Mouse (Mus musculus) ovary, postnatal 36 days (tissue): Measurements from ENCODE around the gene Grik4.
A peak's percentile ranks its signal among the peaks of the same experiment; 100 is the strongest.

Source experiments
- DNase-seq: peaks from one replicate; pipeline ENCODE4 v3.0.0; 2022; ENCODE audit warnings: low spot score, mixed read lengths

The Grik4 gene

GRCm38 (mm10) chr9:42742385-42742784 is 201.9 kb downstream of the Grik4 start:
- DNase-seq: no peak

GRCm38 (mm10) chr9:42736697-42737335 is 207.5 kb downstream of the Grik4 start:
- DNase-seq: no peak

DNA sequence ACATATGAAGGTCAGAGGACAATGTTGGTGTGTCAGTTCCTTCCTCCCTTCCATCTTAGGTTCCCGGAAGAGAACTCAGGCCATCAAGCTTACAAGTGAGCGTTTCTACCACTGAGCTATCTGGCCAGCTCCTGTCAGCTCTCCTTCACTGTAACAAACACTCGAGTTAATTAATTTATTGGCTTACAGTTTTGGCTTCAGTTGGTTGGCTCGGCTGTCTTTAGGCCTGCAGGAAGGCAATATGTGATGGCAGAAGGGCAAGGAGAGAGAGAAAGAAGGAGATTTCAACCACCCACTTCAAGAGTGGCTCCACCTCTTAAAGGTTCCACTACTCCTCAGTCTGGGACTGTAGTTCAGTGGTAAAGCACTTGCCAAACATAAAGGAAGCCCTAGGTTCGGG is 209.2 kb downstream of the Grik4 start:
- DNase-seq: no peak

- no peak for DNase-seq
Measured at GRCm38 (mm10) chr9:42732731-42733318, 211.5 kb downstream of the Grik4 start.

GRCm38 (mm10) chr9:42728472-42728871 is 215.8 kb downstream of the Grik4 start:
- no peak for DNase-seq

DNA sequence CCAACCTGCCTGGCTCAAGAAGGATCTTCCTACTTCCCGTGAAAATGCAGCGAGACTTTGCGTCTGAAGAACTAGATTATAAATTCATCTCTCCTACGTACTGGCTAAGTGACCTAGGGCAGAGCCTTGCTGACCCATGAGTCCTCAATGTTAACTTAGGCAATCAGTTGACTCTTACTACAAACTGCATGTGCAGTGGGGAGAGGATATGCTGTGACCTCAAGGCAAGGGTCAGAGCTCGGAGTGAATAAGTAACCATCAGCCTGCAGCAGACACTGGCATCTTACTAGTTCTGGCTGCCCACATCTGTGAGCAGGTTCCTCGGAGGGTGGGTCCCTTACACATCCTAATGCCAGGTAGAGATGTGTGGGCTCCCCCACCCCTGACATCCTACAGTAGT is 216.6 kb downstream of the Grik4 start:
- DNase-seq: no peak

DNA sequence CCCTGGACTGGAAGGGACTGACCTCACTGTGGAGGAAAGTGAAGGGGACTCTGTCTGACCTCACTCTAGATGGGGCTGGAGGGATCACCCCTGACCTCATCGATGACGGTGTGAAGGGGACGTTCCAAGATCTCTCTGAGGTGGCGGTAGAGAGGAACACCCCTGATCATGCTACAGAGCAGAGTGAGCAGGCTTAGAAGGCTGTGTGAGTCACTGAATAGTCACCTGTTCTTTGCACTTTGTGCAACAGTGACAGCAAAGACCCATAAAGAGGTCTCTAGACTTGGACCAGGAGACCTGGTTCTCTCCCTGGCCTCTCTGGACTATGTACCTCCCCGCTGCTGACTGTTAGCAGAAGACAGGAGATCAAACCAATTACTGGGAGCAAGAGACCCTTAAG is 217.1 kb downstream of the Grik4 start:
- no peak for DNase-seq

- DNase-seq: no peak
Measured at GRCm38 (mm10) chr9:42724099-42724498, 220.2 kb downstream of the Grik4 start.

DNA sequence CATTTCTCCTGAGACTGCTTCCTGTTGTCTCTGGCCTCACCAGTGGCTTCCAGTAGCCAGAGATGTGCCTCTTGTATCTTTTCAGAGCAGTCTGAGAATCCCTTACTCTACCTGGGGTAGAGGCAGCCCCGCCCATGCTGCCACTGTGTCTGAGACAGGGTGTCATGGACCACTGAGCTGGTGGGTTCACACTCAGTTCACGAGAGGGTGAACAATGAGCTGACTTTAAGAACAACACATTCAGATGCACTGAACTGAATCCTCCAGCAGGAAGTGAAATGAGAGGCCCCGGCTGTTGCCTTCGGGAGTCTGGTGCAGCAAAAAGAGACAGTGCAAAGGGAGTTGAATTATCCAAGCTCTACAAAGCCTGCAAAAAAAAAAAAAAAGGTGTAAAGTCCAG is 221.8 kb downstream of the Grik4 start:
- DNase-seq: no peak

- DNase-seq: no peak
Measured at GRCm38 (mm10) chr9:42721718-42722117, 222.6 kb downstream of the Grik4 start.

DNA sequence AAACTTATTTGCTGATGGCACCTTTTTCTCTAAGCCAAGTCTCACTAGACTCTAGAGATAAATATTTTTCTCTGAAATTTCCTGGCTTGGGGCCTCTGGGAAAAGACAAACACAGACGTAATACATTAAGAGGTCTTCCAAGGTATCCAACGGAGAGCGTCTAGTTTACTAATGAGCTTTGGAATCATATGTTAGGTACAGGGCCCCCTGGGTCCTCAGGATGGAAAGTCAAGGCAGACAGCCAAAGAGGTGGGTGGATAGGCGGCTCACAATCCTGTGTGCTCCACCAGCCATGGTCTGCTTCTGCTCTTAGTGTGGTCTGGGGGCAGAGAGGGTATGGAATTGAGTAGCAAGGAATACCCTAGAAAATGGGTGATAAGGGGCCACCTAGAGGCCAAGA is 223.1 kb downstream of the Grik4 start:
- no peak for DNase-seq

- DNase-seq: no peak
Measured at GRCm38 (mm10) chr9:42713912-42714311, 230.4 kb downstream of the Grik4 start.

GRCm38 (mm10) chr9:42705848-42706247 is 238.4 kb downstream of the Grik4 start:
- no peak for DNase-seq

DNA sequence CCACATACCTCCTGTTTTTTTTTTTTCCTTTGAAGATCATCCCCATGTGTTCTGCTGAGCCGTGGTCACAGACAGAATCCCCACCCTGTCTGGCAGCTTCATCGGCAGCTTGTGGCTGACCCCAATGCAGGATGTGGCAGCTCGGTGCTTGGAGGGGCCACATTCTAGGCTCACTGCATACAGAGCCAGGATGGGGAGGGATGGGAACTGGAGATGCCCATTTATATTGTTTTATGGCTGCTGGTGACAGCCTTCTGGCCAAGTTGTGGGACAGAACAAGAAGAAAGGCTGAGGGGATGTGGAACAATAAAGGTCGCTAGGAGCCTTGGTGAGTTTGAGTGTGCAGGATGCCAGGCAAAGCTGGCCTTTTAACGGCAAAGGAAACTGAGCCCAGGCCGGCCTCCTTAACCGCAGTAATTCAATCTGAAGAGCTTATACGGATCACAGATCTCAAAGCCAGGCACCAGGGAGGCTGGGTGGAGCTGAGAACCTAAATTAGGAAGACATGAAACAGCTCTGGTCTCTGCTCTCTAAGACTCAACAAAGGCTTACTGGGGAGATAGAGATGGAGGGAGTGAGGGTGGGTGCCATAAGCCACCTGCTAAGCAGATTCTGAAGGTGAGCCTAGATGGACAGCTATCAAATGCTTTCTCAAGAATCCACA is 241.0 kb downstream of the Grik4 start:
- DNase-seq: no peak

- no peak for DNase-seq
Measured at GRCm38 (mm10) chr9:42702231-42703132, 241.8 kb downstream of the Grik4 start.

GRCm38 (mm10) chr9:42701729-42702128 is 242.6 kb downstream of the Grik4 start:
- no peak for DNase-seq

DNA sequence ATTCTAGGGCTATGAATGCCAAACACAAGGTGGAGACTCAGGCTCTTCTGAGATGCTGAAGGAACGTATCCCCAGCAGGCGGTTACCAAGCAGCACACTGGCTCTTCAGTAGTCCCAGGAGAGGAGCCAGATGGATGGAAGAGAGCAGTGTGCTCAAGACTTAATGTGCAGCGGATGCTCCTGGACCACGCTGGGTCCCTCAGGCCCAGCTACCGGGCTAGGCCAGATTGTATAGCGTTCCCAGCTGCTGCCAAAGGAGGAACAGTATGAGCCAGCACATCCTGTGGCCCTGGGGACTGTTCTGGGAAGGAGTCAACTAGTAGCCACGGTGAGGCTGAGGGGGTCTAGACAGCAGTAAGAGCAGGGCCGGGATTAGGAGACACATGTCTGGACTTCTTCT is 251.3 kb downstream of the Grik4 start:
- DNase-seq: no peak

DNA sequence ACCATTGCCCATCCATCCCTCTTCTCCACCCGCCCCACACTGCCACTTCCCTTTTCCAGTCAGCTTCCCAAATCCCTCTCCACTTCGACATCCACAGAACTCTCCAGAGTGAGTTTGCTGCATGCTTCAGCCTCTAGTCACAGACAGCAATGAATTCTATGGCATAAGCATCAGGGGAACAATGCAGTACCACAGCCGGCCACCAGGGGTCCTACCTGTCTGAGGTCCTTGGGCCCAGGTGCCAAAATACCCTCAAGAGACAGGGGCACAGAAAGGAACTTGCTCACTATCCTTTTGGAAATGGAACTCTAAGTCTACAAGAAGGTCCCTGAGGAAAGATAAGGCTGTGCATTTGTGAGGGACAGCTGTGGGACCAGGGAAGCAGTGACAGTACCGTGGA is 256.1 kb downstream of the Grik4 start:
- peak; percentile 61 for DNase-seq

DNA sequence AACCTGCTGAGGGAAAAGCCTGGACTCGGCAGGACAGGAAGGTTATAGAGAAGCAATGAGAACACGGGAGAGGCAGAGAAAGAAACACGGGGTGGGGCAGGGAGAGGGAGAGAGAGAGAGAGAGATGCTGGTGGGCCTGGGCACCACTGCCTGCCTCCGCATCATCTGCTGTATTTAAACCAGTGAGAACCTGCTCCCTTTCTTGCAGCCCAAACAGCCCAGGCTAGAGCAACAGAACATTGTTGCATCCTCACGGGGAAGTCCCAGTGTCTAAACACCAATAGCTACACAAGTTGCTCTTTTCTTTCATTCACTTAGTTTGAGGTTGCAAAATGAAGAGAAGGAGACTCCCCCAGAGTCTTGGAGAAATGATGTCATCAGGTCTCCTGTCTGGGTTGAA is 258.2 kb downstream of the Grik4 start:
- DNase-seq: no peak

- no peak for DNase-seq
Measured at GRCm38 (mm10) chr9:42674017-42674412, 270.3 kb downstream of the Grik4 start.

GRCm38 (mm10) chr9:42673385-42674016 is 270.8 kb downstream of the Grik4 start:
- DNase-seq: no peak

GRCm38 (mm10) chr9:42672982-42673381 is 271.3 kb downstream of the Grik4 start:
- no peak for DNase-seq
